Mouse (Mus musculus) lung, adult 2 months (tissue): ENCODE data around the gene Pawr. TPM values are rescaled to one million over a fixed set of nuclear protein-coding genes. Genes with fewer than 3 reads are reported as not detected.
A peak's percentile ranks its signal among the peaks of the same experiment; 100 is the strongest.

ENCODE experiments used
- DNase-seq: peaks from one replicate; pipeline ENCODE4 v3.0.0; 2022
- H3K4me1 ChIP-seq: fragments of 200-500 bp; 2 replicates; pipeline ENCODE4 v1.6.1; 2011; ENCODE audit warnings: low read length; ENCODE audit not compliant: control insufficient read depth, insufficient read depth
- H3K4me3 ChIP-seq: fragments of 200-500 bp; replicated peaks from 2 replicates; pipeline ENCODE3; 2011; ENCODE audit warnings: low read depth, mild to moderate bottlenecking, control low read depth, low read length; ENCODE audit errors: extremely low read depth
- CTCF ChIP-seq: fragments of 200-500 bp; IDR thresholded peaks from 2 replicates; pipeline ENCODE4 v1.5.1; 2011; ENCODE audit warnings: mild to moderate bottlenecking, low read length, control low read depth; ENCODE audit not compliant: insufficient read depth
- POLR2A ChIP-seq: fragments of 200-500 bp; IDR thresholded peaks from 2 replicates; pipeline ENCODE4 v1.6.1; 2011; ENCODE audit warnings: low read depth, mild to moderate bottlenecking, control low read depth, low read length, borderline replicate concordance; ENCODE audit errors: extremely low read depth
- WGBS: fragments of 180-500 bp; shearing (Covaris S2); methylation state at CpG from one replicate; pipeline ENCODE4 v1.1.7; 2018; 5-methylcytosine and 5-hydroxymethylcytosine counted together
- polyA plus RNA-seq: library from polyadenylated mRNA; depleted of rRNA; stranded (reverse); fragments of >200 nt; gene quantifications from 2 replicates; pipeline ENCODE4 v1.2.3, GENCODE M21; 2012; rRNA removed

The Pawr gene
- 12.9 and 23.8 TPM in 2 replicates for polyA plus RNA-seq

GRCm38 (mm10) chr10:108331784-108332561 is at the start of gene Pawr:
Pawr (plus strand) TSS chr10:108332121.
- DNase-seq: peak; percentile 82
- under 1% methylated on average over 84 of the region's 85 CpGs for WGBS
- TF ChIP-seq CTCF (no peak), POLR2A (peak; percentile 74; the same call in 1 of the 2 replicates)
- Histone ChIP-seq H3K4me1 (0 out of 2 replicates have a peak, but pooled peaks cover 2% of the 10 kb centered on the region), H3K4me3 (peak within 1 kb of the TSS; percentile 88)

GRCm38 (mm10) chr10:108282351-108282750 is 49.6 kb upstream of the Pawr start:
- TF ChIP-seq CTCF (no peak), POLR2A (no peak)
- H3K4me3 ChIP-seq: no peak overlapping the region
- DNase-seq: no peak
- peaks cover 2% of the 10 kb centered on the region; the same call in 1 of the 2 replicates for H3K4me1 ChIP-seq
- WGBS: 74% methylated on average over 6 of the region's 6 CpGs

- no peak overlapping the region for H3K4me3 ChIP-seq
- TF ChIP-seq POLR2A (no peak), CTCF (no peak)
- H3K4me1 ChIP-seq: no peaks in the 10 kb centered on the region
- 95% methylated on average over 2 of the region's 2 CpGs for WGBS
- DNase-seq: no peak
Measured at GRCm38 (mm10) chr10:108283418-108283817, 48.5 kb upstream of the Pawr start.

GRCm38 (mm10) chr10:108283837-108284236 is 48.1 kb upstream of the Pawr start:
- TF ChIP-seq CTCF: no peak
- no peak for TF ChIP-seq POLR2A

GRCm38 (mm10) chr10:108284445-108284844 is 47.5 kb upstream of the Pawr start:
- H3K4me1 ChIP-seq: no peaks in the 10 kb centered on the region
- 90% methylated on average over 4 of the region's 4 CpGs for WGBS
- DNase-seq: no peak
- TF ChIP-seq POLR2A (no peak), CTCF (no peak)
- no peak overlapping the region for H3K4me3 ChIP-seq

More at GRCm38 (mm10) chr10:108283837-108284236, 48.1 kb upstream of the Pawr start:
- Histone ChIP-seq H3K4me1 (no peaks in the 10 kb centered on the region), H3K4me3 (no peak overlapping the region)
- WGBS: 68% methylated on average over 4 of the region's 4 CpGs
- DNase-seq: no peak

- no peak for DNase-seq
- 95% methylated on average over 5 of the region's 5 CpGs for WGBS
- Histone ChIP-seq H3K4me1 (no peaks in the 10 kb centered on the region), H3K4me3 (no peak overlapping the region)
- TF ChIP-seq CTCF (no peak), POLR2A (no peak)
Measured at GRCm38 (mm10) chr10:108284977-108285376, 46.9 kb upstream of the Pawr start.

- H3K4me1 ChIP-seq: no peaks in the 10 kb centered on the region
- DNase-seq: no peak
- WGBS: 84% methylated on average over 11 of the region's 11 CpGs
- TF ChIP-seq POLR2A: no peak
- H3K4me3 ChIP-seq: no peak overlapping the region
Measured at GRCm38 (mm10) chr10:108286658-108287437, 45.1 kb upstream of the Pawr start.

GRCm38 (mm10) chr10:108287438-108287801 is 44.5 kb upstream of the Pawr start:
- 56% methylated on average over 4 of the region's 4 CpGs for WGBS
- Histone ChIP-seq H3K4me1 (no peaks in the 10 kb centered on the region), H3K4me3 (no peak overlapping the region)
- DNase-seq: no peak
- TF ChIP-seq CTCF (no peak), POLR2A (no peak)

- no peak for TF ChIP-seq POLR2A
- TF ChIP-seq CTCF: no peak
- WGBS: 93% methylated on average over 13 of the region's 13 CpGs
- H3K4me1 ChIP-seq: no peaks in the 10 kb centered on the region
- H3K4me3 ChIP-seq: no peak overlapping the region
- no peak for DNase-seq
Measured at GRCm38 (mm10) chr10:108290046-108290445, 41.9 kb upstream of the Pawr start.
